Mouse (Mus musculus): Measurements from ENCODE around the gene Specc1l. TPM values are rescaled to one million over a fixed set of nuclear protein-coding genes. Genes with fewer than 3 reads are reported as not detected.

Specc1l gene
- polyA plus RNA-seq (2017; shearing (Covaris generic)), result 66.0 TPM

GRCm38 (mm10) chr10:75211807-75212645 lies at the start of gene Specc1l:
Gene Specc1l, plus strand, starts transcription at chr10:75212073.

DNA sequence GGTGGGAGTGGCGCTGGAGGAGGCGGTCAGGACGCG lies 104.8 kb downstream of the Specc1l start, which contains the start of gene Adora2a:
TSS of gene Adora2a (plus strand) at position 6 of the 36 bp plus-strand sequence.

Other genes starting within 250 kb of the Specc1l start
- gene Gnaz, start 244.9 kb upstream of the Specc1l start, polyA plus RNA-seq (2017; shearing (Covaris generic)), result not detected
- not detected for gene Rsph14, start 179.5 kb upstream of the Specc1l start, polyA plus RNA-seq (2017; shearing (Covaris generic))
- not detected for gene Rab36, start 175.0 kb upstream of the Specc1l start, polyA plus RNA-seq (2017; shearing (Covaris generic))
- 4.1 TPM for gene Bcr, start 151.5 kb upstream of the Specc1l start, polyA plus RNA-seq (2017; shearing (Covaris generic))
- 18.2 TPM for gene Adora2a, start 104.8 kb downstream of the Specc1l start, polyA plus RNA-seq (2017; shearing (Covaris generic))
- gene Upb1, start 189.0 kb downstream of the Specc1l start, polyA plus RNA-seq (2017; shearing (Covaris generic)), result 0.14 TPM

All from naive thymus-derived CD4-positive, alpha-beta T cell, adult 5 months (primary cell).